Mouse (Mus musculus) telencephalon, adult 2 months (tissue): Measurements from ENCODE around the gene Pink1.
"Not testable (repeated sequence)": the region's sequence is repeated elsewhere in the genome, so short reads cannot be mapped to it uniquely, and the experiment has no call there.

Source experiments
- DNase-seq: peaks from one replicate; pipeline ENCODE4 v3.0.0-alpha.2; 2011; ENCODE audit warnings: low read depth, low spot score

Pink1 gene

GRCm38 (mm10) chr4:138342778-138343177 is 16.7 kb upstream of the Pink1 start:
- DNase-seq, result no peak

GRCm38 (mm10) chr4:138342048-138342447 is 15.9 kb upstream of the Pink1 start:
- DNase-seq, result no peak

GRCm38 (mm10) chr4:138341393-138341792 is 15.3 kb upstream of the Pink1 start:
- no peak for DNase-seq

DNA sequence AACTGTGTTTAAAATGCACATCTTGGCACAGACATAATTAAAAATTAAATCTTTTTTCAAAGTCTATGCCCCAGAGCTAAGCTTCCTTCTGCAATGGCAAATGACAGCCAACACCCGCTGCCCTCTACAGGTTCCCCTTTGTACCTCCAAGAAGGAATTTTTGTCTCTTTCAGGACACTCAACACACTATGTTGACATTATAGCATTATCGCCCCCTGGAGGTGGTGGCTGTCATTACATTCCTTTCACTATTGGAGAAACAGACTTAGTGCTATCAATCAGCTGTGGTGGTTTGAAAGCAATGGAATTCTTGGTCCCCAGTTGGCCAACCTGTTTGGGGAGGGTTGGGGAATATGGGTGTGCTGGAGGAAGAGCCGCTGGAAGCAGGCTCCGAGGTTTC is 13.9 kb upstream of the Pink1 start:
- DNase-seq, result no peak

GRCm38 (mm10) chr4:138337341-138337740 is 11.2 kb upstream of the Pink1 start:
- no peak for DNase-seq

GRCm38 (mm10) chr4:138336876-138337275 is 10.8 kb upstream of the Pink1 start:
- no peak for DNase-seq

DNA sequence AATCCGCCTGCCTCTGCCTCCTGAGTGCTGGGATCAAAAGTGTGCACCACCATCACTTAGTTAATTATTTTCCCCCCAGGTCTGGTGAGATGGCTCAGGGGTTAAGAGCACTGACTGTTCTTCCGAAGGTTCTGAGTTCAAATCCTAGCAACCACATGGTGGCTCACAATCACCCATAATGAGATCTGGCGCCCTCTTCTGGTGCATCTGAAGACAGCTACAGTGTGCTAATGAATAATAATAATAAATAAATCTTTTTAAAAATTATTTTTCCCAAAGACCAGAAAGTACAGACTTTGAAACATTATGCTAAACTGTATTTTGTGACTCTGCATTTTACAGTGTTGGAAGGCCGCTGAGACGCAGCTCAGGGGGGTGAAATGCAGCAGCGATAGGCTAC is 9.5 kb upstream of the Pink1 start:
- DNase-seq, result no peak

- no peak for DNase-seq
Observed at GRCm38 (mm10) chr4:138335036-138335435, 8.9 kb upstream of the Pink1 start.

DNA sequence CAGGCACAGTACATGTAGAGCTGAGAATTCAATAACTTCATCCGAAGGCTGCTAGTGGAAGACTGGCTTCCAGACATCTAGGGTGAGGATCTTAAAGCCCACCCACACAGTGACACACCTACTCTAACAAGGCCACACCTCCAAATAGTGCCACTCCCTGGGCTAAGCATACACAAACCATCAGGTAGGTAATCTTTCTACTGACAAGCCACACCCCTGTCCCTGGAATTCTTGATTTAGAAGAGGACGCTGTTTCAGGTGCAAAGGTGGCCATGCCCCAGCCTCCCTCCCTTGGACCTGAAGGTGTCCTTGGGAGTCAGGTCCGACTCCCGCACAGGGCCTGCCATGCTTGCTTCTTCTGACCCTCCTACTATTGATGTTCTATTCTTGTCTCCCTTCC is 7.0 kb upstream of the Pink1 start:
- no peak for DNase-seq

GRCm38 (mm10) chr4:138331647-138332046 is 5.5 kb upstream of the Pink1 start:
- DNase-seq, result no peak

- no peak for DNase-seq
Observed at GRCm38 (mm10) chr4:138330264-138330671, 4.2 kb upstream of the Pink1 start.

DNA sequence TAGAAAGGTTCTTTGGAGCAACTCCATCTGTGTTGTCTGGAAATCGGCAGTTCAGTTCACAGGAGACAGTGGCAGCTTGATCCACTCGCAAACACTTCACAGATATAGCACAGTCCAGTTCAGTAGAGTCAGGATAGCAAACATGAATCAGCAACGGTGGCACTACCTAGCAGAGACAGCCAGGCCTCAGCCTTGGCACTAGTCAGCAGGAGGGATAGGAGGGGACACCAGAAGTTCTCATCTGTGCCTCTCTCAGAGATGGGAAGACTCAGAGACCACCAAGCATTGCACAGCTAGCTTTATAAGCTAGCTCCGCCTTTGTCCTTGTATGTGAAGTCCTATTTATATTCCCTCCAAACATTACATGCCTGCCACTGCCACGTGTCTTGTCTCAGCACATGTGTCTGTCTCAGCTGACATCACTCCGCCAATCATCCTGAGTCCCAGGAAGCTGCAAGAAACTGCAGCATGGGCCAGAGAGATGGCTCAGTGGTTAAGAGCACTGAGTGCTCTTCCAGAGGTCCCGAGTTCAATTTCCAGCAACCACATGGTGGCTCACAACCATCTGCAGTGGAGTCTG is 1.9 kb upstream of the Pink1 start:
- DNase-seq, result no peak

GRCm38 (mm10) chr4:138327155-138327554 is 1.0 kb upstream of the Pink1 start:
- not testable (repeated sequence) for DNase-seq

DNA sequence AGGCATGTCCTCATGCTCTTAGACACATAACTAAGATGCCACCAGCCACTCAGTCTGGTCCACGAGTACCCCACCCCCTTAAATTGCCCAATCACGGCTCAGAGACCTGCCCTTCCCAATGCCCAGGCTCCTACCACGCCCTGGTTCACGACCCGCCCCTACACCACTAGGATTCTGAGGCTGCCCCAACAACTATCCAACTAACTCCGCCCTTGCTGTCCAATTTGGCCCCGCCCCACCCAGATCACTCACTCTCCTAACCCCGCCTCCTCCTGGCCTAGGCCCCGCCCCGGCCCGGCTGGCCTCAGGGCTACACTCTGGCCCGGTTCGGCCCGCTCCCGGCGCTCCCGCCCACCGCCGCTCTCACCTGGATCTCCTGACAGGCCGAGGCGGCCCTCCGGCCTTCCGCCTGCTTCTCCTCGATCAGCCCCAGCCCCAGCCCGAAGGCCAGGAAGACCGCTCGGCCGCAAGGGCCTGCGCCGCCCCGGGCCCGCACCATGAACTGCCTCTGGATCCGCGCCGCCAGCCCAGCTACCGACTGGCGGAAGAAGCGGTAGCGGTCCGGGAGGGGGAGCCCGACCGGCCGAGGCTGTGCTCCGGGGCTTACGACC is 536 bp downstream of the Pink1 start:
- peak; percentile 72 for DNase-seq

DNA sequence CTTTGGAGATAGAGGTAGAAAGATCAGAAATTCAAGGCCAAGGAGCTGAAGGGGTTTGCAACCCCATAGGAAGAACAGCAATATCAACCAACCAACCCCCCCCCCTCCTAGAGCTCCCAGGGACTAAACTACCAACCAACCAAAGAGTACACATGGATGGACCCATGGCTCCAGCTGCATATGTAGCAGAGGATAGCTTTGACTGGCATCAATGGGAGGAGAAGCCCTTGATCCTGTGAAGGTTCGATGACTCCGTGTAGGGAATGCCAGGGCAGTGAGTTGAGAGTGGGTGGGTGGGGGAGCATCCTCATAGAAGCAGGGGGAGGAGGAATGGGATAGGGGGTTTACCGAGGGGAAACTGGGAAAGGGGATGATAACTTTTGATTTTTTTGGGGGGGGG is 1.7 kb downstream of the Pink1 start:
- DNase-seq, result no peak

GRCm38 (mm10) chr4:138323753-138324152 is 2.4 kb downstream of the Pink1 start:
- DNase-seq, result no peak

- no peak for DNase-seq
Observed at GRCm38 (mm10) chr4:138322692-138323091, 3.4 kb downstream of the Pink1 start.

DNA sequence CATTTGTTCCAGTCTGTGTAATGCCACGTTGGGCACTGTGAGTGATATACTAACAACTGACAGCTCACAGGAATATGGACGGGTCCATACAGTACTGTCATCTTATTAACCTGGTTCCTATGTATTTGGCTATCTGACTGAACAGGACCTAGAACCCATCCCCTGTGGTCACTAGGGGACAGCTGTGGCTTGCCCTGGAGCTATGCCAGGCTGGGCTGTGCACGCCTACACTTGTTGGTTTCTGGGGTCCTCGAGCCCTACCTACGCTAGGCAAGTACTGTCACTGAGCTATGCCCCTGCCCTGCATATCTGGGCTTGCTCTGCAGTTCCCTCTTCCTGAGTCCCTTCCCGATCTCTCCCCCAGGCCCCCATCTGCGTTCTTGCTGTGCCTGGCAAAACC is 4.6 kb downstream of the Pink1 start:
- no peak for DNase-seq

DNA sequence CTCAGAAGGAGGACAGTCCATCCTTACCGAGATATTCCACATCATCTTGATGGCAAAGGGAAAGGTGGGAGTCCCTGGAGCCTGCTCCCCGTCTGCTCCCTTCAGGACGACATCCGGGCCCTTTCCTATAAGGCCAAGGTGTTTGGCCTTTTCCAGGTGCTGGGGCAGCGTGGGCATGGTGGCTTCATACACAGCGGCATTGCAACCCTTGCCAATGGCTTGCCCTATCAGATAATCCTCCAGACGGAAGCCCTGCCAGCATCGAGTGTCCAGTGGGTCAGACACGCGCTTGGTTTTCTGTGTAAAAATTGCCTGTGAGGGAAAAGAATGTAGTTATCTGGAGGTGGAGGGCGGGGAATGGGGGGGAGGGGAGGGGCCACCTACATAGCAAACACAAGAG is 5.4 kb downstream of the Pink1 start:
- no peak for DNase-seq

DNA sequence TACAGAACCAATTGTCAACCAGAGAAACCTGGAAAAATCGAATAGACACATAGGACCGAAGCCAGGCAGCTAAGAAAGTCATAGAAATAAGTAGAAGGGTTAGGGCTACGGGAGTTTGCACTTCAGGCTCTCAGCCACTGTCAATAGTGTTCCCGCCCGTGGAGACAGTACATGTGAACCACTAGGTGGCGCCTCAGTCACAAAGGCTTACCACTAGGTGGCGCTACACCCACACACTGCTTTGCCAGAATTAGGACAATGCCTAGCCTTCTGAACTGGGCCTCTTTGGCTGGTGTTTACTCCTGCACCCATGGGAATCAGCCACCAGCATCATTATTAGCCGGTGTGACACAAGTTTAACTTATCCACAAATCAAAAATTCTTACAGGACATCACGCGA is 6.6 kb downstream of the Pink1 start:
- DNase-seq, result peak; percentile 55

GRCm38 (mm10) chr4:138318509-138319266 is 7.4 kb downstream of the Pink1 start:
- no peak for DNase-seq

DNA sequence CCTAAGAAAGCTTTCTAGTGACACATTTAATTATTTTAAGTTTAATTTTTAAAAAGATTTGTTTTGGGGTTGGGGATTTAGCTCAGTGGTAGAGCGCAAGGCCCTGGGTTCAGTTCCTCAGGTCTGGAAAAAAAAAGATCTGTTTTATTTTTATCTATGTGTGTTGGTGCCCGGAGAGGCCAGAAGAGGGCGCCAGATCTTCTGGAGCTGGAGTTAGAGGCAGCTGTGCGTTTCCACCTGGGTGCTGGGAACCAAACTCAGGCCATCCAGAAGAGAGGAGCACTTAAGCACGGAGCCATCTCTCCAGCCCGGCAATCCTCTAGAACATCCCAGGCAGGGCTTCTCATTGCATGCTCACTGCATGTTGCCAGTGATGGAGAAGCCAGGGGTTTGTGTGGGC is 9.7 kb downstream of the Pink1 start:
- DNase-seq, result no peak

- no peak for DNase-seq
Observed at GRCm38 (mm10) chr4:138315781-138316180, 10.3 kb downstream of the Pink1 start.
